Mouse (Mus musculus): ENCODE data around the gene Ctnna3.

Gene Ctnna3

DNA sequence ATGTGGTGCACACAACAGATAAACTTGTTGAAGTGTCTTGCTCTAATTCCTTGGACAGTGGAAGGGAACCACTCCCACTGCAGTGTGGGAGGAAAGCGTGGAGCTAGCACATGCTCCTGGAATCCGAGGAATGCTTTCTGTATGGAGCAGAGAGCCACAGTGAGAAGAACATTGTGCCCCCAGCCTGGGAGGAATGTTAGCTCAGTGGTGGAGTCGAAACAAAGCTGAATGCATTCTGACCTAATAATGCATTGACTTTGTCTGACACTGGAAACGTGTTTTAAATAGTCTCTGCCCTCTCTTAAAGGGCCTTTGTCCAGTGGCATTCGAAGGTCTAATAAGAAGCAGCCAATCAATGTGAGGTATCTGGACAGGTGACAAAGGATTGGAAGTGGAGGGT is 111.9 kb downstream of the Ctnna3 start:
- DNase-seq, result peak; percentile 13 to 63

DNA sequence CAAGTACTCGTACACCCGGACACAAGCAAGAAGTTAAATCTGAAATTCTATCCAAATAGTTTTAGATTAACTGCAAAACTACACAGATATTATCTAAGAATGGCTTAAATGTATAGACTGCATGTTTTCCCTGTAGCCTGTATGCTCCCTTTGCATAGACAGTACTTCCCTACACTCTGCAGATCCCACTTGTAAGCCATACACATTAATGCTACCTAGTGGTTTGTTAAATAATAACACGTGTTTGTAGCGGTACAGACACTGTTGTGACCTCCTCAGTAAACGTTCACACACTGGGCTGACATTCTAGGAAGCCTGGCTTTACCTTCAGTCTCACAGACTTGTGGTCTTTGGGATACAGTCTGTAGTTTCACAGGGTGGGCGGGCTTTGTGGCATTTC is 112.6 kb downstream of the Ctnna3 start:
- DNase-seq, result no peak

DNA sequence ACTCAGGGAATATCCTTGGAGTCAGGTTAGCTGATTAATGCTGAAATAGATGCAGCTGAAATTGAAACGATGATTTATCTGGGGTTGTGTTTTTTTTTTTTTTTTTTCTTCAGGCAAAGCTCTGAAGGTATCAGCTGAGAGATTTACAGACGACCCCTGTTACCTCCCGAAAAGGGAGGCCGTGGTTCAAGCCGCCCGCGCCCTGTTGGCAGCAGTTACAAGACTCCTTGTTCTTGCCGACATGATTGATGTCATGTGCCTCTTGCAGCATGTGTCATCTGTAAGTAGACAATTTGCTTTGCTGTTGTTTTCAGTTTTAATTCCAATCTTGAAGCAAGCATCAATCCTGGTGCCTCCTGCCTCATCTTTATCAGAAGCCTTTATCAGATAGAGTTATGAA is 136.8 kb downstream of the Ctnna3 start:
- DNase-seq, result no peak

DNA sequence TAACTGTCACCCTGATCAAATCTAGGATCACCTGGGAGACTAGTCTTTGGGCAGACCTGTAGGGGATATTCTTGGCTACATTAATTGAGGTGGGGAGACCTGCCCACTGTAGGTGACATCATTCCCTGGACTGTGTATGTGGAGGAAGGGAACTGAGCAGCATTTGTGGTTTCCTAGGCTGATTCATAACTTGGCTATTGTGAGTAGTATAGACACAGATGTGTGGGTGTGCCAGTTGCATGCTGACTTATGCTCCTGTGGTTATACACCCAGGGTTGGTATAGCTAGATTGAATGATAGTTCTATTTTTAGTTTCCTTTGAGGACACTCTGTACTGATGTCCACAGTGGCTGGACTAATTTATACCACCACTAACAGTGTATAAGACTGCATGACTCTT is 141.7 kb downstream of the Ctnna3 start:
- DNase-seq, result no peak

DNA sequence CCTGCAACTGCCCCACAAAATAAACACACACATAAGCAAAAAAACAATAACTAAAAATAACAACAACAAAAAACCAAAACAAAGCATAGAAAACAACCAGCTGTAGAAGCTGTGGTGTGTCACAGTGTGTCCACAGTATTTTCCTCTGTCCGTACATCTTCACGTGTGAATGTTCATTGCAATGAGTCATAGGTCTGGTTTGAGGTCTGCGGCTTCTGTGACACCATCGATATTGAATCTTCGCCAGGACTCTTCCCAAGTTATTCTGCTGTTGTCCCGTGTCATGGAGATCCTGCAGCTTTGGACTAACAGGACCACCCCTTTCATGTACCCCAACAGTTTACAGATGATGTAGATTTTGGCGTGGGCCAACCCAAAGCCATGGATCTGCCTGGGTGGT is 143.0 kb downstream of the Ctnna3 start:
- no peak for DNase-seq

DNA sequence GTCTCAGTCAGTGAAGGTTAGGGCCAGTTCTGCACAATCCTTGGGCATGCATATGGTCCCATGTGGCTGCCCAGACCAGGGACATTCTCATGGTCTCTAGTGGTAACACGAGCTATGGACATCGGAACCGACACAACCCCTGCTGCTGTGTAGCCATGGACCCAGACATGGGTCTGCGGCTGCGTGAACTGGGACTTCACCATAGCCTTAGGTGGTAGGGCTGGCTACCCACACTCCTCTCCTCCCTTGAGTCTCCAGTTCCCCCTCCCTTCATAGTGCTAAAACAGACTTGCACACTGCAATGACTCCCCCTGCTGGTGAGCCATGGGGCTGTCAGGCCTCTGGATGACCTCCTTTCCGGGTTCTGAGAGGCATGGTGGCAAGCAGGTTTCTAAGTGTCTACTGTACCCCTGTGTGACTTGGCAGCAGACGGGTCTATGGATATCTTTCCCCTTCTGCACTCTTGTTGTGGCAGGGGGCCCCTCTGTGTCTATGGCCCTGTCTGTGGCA is 144.3 kb downstream of the Ctnna3 start:
- peak in 1 of 2 experiments; percentile 16 for DNase-seq

DNA sequence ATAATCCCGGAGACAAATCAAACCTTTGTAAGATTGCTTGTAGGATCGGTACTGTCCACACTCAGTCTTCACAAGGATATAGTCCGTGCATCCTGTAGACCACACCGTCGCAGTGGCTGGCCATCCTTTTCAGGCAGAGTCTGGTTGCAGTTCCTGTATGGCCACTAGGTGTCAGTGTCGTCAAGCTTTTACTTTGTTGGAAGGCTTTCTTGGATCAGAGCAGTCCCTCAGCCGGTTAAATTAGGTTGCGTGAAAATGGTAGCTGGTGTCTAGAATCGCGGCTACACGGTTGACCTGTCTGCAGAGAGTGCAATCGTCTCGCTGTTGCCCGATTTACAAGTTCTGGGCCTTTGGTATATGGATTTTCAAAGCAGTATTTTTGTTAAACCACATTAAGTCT is 152.7 kb downstream of the Ctnna3 start:
- peak; percentile 43 to 80 for DNase-seq

DNA sequence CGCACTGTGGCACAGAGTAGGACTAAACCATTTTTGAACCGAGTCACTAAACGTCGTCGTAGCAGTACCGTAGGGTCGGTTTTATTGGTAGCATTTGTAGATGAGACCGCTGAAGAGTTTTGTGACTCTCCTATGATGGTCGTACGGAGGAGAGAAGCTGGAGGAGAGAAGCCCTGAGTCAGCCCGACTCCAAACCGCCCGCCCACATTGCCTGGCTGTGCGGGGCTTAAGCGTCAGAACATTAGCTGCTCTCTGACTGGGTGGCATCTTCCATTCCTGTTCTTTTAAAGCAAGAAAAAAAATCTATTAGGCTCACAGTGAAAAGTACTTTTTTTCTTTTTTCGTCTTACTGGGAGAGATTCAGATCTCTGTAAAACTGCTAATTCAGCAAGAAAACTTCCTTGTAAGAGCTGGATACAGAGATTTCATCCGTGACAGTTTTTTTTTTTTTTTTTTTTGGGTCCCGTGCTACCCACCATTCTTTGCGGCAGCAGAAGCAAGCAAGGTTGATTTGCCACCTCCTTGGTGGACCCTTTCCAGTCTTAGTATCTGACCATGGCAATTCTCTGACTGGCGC is 154.0 kb downstream of the Ctnna3 start:
- no peak for DNase-seq

DNA sequence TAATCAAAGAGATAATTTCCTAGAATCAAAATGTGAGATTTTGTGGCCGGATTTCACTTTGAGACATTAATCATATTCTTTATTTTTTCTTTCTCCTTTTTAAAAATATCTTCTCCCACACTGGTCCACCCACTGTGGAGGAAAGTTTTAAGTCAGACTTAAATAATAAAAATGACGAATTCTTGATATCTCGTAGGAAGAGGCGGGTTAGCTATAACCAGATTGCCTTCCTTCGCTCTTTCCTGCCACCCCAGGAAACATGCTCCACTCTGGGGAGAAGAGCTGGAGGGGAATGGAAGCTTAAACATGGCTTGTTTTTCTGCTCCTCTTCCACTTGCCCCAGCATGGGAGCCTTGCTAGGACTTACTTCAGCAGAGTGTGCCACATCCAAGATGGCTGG is 169.5 kb downstream of the Ctnna3 start:
- DNase-seq, result no peak

DNA sequence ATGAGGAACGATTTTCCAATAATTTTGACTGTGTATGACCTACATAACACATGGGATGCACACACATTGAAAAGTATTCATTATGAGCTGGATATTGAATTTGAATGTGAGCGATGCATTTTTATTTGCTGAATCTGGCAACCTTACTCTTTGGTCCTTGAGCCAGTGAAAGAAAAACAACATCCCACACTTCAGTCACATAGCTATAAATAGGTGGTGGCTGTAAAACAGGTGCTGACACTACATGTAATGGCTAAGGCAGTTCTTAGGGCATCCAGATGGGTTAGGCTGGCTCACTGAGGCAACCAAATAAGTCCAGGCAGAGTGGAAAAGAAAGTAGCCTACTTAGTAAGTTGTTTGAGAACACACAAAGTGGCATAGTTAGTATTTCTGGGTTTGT is 171.3 kb downstream of the Ctnna3 start:
- DNase-seq, result no peak

DNA sequence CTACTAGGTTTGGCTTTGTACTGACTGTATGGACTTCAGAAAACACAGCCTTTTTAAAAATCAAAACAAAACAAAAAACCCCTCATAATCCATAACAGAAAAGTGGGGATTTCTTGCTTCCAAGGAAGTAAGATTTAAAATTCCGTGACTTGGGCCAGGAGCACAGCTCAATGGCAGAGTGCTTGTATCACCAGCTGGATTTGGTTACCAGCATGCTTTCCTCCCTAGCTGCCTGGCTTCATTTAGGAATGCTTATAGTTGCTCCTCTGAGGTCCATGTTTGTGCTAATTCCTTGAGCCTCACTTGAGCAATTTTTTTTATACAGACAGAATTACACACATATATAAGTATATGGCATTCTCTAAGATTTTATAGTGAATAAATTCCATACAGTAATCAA is 198.6 kb downstream of the Ctnna3 start:
- DNase-seq, result no peak

DNA sequence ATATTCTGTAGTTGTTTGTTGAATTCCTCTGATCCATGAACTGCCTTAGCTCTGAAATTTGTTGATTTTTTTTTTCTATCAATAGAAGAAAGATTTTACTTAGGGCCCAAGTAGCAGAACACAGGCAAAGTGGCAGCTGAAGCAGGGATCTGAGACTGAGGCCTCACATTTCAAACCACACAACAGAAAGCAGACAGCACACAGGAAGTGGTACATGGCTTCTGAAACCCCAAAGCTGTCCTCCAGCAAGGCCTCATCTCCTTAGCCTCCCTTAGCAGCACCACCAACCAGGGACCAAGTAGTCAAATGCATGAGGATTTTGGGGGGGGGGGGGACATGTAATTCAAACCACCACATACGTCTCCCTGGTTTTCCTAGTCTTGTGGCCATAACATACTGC is 204.0 kb downstream of the Ctnna3 start:
- DNase-seq, result no peak

DNA sequence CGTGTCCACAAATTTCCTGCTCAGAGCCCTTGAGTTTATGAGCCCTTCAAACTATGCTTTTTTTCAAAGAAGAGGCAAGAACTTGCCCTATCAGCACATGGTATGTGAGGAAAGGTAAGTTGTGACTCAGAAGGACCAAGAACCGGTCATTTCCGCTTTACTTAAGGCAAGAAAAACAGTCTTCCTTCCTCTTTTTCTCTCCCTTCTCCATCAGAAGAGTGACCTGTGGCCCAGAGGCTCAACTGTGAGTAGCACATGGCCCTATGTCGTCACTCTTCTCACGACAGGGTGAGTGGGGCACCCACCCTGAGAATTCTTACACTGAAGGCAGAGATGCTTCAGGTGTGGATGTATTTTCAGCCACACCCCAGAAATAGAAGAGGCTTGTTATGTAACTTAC is 208.1 kb downstream of the Ctnna3 start:
- DNase-seq, result no peak

DNA sequence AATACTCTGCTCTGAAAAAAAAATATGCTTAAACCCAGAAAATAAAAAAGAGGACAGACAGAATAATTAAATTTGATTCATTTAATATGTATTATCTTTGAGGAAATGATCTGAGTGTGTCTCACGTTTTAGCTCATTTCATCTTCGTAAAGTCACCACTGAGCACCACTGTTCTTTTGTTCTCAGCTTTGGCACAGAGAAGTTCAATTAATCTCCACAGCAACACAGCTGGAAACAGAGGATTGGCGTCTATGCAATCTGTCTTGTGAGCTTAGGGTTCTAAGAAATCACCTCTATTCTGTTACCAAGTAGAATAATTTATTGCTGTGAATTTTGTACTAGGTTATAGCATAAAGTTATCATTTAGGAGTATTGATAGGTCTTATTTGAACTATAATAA is 217.4 kb downstream of the Ctnna3 start:
- no peak for DNase-seq

DNA sequence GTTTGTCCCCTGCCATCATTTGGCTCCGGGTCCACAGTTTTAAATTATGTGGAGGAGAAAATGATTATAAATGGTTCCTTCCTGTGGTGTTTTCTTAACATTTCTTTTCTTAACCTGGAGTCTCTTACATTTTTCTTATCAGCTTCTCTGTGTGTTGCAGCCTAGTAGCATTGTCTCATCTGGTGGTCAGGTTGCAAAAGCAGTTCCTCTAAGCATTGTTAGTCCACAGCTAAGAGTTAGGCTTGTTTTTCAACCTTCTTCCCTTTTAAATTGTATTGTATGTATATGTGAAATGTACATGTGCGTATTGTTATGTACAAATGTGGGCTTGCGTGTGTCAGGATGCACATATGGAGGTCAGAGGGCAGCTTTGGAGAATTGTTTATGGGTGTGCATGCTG is 220.4 kb downstream of the Ctnna3 start:
- DNase-seq, result no peak

DNA sequence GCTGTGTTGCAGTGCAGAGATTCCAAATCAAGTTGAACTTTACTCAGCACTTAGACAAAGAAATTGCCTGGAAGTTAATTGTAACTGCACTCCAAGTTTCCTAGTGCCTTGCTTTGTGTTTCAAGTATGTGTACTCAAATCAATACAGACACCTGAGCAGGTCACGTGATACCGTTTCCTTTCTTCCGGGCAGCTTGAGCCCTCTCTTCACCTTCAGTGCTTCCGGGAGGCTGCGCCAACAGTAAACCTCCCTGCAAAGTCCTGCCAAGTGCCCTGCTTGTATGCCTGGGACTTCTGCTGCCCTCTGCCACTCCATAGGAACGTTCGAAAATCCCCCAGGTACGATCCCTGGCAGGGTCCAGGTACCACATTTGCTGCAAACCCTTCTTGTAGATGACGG is 223.0 kb downstream of the Ctnna3 start:
- peak; percentile 37 to 64 for DNase-seq

DNA sequence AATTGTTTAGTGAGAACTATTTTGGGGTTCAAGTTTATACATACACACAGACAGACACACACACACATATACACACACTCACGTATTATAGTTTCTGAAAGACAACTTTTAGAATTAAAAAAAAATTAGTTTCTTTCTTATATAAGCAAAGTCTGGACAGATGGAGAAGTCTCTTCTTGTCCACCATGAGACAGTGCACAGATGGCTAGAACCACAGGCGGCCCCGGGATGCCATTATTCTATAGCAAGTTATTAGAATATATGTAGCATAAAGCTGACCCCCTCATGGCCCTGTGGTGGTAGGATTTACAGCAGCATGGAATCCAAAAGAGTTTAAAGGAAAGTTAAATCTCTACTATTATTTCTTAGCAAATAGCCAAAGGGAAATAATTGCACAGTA is 223.7 kb downstream of the Ctnna3 start:
- no peak for DNase-seq

DNA sequence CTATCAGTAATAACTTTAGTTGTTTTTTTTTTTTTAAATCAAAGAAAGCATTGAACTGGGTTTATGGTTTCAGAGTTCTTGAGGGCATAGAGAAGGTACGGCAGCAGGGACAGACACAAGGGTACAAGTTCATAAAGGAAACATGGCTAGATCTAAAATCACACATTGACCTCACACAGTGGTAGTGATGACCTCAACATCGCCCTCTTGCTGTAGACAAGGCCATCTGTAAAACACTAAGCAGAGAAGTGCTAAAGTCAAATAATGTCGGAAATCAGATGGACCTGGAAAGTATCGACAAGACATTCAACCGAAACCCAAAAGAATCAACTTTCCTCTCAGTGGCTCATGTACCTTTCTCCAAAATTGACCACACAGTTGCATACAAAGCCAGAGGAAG is 224.7 kb downstream of the Ctnna3 start:
- DNase-seq, result no peak

DNA sequence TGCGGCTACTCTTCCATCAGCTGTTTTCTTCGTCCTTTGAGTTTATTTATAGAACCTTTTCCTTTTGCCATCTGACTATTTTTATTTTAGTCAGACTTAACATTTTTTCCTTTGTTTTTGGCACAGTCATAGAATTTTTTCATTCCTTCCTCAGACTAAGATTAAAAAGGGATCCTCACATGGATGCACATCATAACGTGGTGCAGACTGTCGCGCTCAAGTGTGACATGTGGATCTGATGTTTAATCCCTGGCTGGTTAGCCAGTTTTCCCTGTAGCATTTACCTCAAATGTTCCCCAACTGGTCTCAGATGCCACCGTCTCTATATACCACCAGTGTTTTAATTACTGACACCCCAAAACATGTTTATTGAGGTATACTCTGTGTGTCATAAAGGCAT is 246.4 kb downstream of the Ctnna3 start:
- no peak for DNase-seq

DNA sequence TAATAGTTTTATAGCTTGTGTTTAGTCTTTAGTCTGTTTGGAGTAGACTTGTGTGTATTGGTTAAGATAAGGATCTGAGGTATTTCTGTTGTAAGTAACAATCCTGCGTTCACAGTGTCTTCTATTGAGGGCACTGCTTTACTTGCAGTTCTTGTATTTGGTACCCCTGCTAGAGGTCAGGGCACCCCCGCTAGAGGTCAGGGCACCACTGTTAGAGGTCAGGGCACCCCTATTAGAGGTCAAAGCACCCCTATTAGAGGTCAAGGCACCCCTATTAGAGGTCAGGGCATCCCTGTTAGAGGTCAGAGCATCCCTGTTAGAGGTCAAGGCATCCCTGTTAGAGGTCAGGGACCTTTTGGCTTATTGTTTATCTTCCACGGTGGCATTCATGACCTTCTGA is 259.3 kb downstream of the Ctnna3 start:
- DNase-seq, result no peak

DNA sequence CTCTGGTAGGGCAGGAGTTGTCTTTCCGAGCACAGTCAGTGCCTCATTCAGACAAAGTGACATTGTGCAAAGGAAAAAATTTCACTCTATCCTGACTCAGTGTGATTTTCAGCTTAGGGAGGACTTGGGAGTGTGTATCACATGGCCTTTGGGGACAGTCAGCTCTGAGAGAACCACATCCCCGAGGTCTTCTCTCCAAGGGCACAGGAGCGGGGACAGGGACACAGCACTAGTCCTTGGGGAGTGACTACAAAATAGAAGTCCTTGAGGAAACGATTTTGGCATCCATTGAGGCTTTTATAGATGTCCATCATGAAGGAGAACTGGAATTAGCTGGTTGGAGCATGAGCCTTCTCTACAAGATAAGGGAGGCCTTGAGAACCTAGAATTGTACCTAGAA is 259.8 kb downstream of the Ctnna3 start:
- DNase-seq, result no peak

DNA sequence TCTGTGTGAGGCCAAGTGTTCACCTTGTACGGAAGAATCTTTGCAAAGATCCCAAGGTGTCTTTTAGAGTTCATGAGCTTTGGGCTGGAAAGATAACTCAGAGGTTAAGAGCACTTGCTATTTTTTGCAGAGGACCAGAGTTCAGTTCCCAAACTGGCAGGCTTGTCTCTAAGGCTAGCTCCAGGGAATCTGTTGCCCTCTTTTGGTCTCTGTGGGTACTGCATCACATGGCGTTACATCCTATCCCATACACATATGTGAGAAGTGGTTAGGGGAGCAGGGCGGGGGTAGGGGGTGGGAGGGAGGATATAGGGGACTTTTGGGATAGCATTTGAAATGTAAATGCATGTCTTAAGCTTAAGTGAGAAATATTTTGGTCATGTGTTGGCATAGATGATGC is 262.1 kb downstream of the Ctnna3 start:
- no peak for DNase-seq

DNA sequence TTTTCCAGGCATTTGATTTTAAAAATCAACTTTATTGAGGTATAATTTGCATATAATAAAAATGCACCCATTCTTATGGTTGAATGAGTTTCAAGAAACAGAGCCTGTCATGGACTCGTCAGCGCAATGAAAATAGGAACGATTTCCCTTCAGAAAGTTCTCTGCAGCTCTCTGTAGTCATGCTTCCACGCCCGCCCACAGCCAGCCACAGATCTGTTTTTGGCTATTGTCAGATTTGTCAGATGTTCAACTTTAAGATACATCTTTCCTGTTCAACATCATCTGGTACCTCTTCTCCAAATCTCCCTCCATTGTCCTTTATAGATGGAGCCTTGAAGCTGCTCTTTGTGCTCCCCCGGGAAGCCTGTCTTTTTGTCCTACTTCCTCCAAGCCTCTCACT is 280.3 kb downstream of the Ctnna3 start:
- DNase-seq, result no peak

DNA sequence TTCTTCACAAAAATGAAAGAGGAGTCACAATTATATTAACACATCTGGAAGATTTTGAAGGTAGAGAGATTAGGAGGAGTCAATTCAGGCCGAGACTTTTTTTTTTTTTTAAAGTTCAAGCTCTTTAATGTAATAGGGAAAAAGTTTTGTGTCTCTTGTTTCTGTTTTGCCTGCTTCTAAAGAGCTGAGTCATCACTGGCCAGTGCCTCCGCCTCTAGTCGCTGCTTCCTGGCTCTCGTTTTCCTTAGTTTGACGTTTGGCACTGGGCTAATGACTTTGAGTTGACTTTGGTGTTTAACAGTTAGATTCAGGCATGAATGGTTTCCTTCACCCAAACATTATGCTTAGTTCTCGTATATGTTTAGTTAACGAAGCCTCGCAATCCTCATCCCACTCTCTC is 282.6 kb downstream of the Ctnna3 start:
- no peak for DNase-seq

DNA sequence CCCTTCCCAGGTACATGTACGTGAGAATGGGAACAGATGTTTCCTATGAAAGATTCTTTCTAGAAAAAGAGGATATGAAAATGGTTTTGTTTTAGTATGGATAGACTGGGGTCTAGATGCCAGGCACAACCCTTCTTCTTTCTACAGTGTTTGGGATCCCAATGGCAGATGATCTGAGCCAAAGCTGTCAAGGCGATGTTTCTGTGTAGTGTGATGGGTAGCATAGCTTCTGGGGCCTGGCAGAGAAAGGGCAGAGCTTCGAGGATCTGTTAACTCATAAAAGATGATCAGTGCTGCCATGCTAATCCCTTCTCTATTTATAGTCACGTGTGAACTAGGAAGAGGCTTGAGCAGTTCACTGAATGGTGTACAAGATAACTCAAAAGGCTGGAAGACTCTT is 284.3 kb downstream of the Ctnna3 start:
- no peak for DNase-seq

DNA sequence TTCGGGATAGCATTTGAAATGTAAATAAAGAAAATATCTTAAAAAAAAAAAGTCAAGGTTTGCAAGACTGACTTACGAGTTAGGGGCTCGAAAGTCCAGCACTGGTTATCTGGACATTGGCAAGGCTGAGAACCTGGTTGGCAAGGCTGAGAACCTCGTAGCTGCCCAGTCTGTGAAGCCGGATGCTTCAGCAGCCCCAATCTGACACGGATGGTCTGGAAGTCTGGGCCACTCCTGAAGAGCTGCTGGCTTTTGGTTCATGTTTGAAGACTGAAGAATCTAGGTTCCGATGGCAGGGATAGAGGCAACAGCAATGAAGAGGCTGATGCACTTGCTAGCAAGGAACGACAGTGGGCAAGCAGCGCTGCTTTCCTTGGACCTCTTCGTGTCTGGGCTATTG is 339.0 kb downstream of the Ctnna3 start:
- DNase-seq, result no peak
